Mouse (Mus musculus) midbrain, embryonic 11.5 days (tissue): ENCODE measurements around the gene Syne4. TPM values are rescaled to one million over a fixed set of nuclear protein-coding genes. Genes with fewer than 3 reads are reported as not detected.

Experiments used
- polyA plus RNA-seq: library from polyadenylated mRNA; unstranded; fragments of >200 nt; fragmentation: Nextera tagmentation; extraction: Ambion mirVana; gene quantifications from 2 replicates; pipeline ENCODE4 v1.2.1, GENCODE M21; 2014

Gene Syne4
- polyA plus RNA-seq, 1 experiment from 2014 or later, result 8.2 TPM

Other genes starting within 250 kb of the Syne4 start
- gene Zfp82, start 241.9 kb upstream of the Syne4 start, polyA plus RNA-seq, result 7.4 and 8.8 TPM in 2 replicates
- 1.2 and 2.4 TPM in 2 replicates for gene Gm26920, start 224.4 kb upstream of the Syne4 start, polyA plus RNA-seq
- gene Zfp566, start 224.3 kb upstream of the Syne4 start, polyA plus RNA-seq, result 14.8 and 15.7 TPM in 2 replicates
- gene Zfp260, start 220.0 kb upstream of the Syne4 start, polyA plus RNA-seq, result 138 and 139 TPM in 2 replicates
- 4.4 and 5.8 TPM in 2 replicates for gene Zfp382, start 192.9 kb upstream of the Syne4 start, polyA plus RNA-seq
- 16.6 and 18.1 TPM in 2 replicates for gene Zfp146, start 145.1 kb upstream of the Syne4 start, polyA plus RNA-seq
- gene Cox7a1, start 130.7 kb upstream of the Syne4 start, polyA plus RNA-seq, result 3.5 and 4.1 TPM in 2 replicates
- 39.0 and 43.9 TPM in 2 replicates for gene Capns1, start 116.0 kb upstream of the Syne4 start, polyA plus RNA-seq
- gene Polr2i, start 82.9 kb upstream of the Syne4 start, polyA plus RNA-seq, result 149 and 163 TPM in 2 replicates
- 255 and 260 TPM in 2 replicates for gene Tbcb, start 82.5 kb upstream of the Syne4 start, polyA plus RNA-seq
- gene Ovol3, start 79.1 kb upstream of the Syne4 start, polyA plus RNA-seq, result not detected in 2 replicates
- 0.19 and 0.28 TPM in 2 replicates for gene Thap8, start 34.7 kb upstream of the Syne4 start, polyA plus RNA-seq
- gene Wdr62, start 34.4 kb upstream of the Syne4 start, polyA plus RNA-seq, result 11.3 and 11.5 TPM in 2 replicates
- gene Clip3, start 23.1 kb upstream of the Syne4 start, polyA plus RNA-seq, result 66.6 and 92.0 TPM in 2 replicates
- 84.3 and 86.0 TPM in 2 replicates for gene Alkbh6, start 6.1 kb upstream of the Syne4 start, polyA plus RNA-seq
- gene E130208F15Rik, start 6.9 kb downstream of the Syne4 start, polyA plus RNA-seq, result 0.52 TPM in 1 of 2 replicates, not detected in the other
- 23.1 and 24.5 TPM in 2 replicates for gene Sdhaf1, start 9.1 kb downstream of the Syne4 start, polyA plus RNA-seq
- 5.3 and 5.9 TPM in 2 replicates for gene Lrfn3, start 48.0 kb downstream of the Syne4 start, polyA plus RNA-seq
- gene Tyrobp, start 99.0 kb downstream of the Syne4 start, polyA plus RNA-seq, result 16.6 and 19.7 TPM in 2 replicates
- gene Hcst, start 105.0 kb downstream of the Syne4 start, polyA plus RNA-seq, result 0.43 and 0.45 TPM in 2 replicates
- 0.63 and 1.2 TPM in 2 replicates for gene Nfkbid, start 106.9 kb downstream of the Syne4 start, polyA plus RNA-seq
- 128 and 134 TPM in 2 replicates for gene Aplp1, start 130.7 kb downstream of the Syne4 start, polyA plus RNA-seq
- gene Kirrel2, start 142.9 kb downstream of the Syne4 start, polyA plus RNA-seq, result 0.58 and 0.61 TPM in 2 replicates
- not detected in 2 replicates for gene Nphs1, start 143.5 kb downstream of the Syne4 start, polyA plus RNA-seq
- gene Prodh2, start 178.8 kb downstream of the Syne4 start, polyA plus RNA-seq, result not detected in 2 replicates
- gene Arhgap33, start 220.3 kb downstream of the Syne4 start, polyA plus RNA-seq, result 32.0 and 41.1 TPM in 2 replicates
- 4.2 and 4.6 TPM in 2 replicates for gene Hspb6, start 237.4 kb downstream of the Syne4 start, polyA plus RNA-seq
- 11.3 and 11.5 TPM in 2 replicates for gene Proser3, start 237.5 kb downstream of the Syne4 start, polyA plus RNA-seq
- gene Lin37, start 245.0 kb downstream of the Syne4 start, polyA plus RNA-seq, result 48.7 and 49.7 TPM in 2 replicates
- gene U2af1l4, start 248.5 kb downstream of the Syne4 start, polyA plus RNA-seq, result 90.7 and 94.8 TPM in 2 replicates
- gene Gm49396, start 248.5 kb downstream of the Syne4 start, polyA plus RNA-seq, result 6.9 and 7.5 TPM in 2 replicates
- gene Psenen, start 248.8 kb downstream of the Syne4 start, polyA plus RNA-seq, result 98.0 and 110 TPM in 2 replicates